Mouse (Mus musculus) limb, embryonic 14.5 days (tissue): ENCODE data around the gene Enoph1. TPM values are rescaled to one million over a fixed set of nuclear protein-coding genes. Genes with fewer than 3 reads are reported as not detected.
A peak's percentile ranks its signal among the peaks of the same experiment; 100 is the strongest.

Source experiments
- ATAC-seq: fragments of 200-750 bp; cut with Nextera tagmentation; 2 replicates; pipeline ENCODE4 v1.8.0; 2017; ENCODE audit warnings: low read depth, moderate number of reproducible peaks, moderate TSS enrichment; ENCODE audit not compliant: low FRiP score
- DNase-seq: peaks from one replicate; pipeline ENCODE4 v3.0.0-alpha.2; 2015; ENCODE audit warnings: low spot score
- H3K27ac ChIP-seq: fragments of 300-500 bp; sonication (generic); replicated peaks from 2 replicates; pipeline ENCODE4 v1.5.1; 2014; ENCODE audit warnings: low read depth, mild to moderate bottlenecking, low read length, moderate library complexity, mixed read lengths
- H3K27me3 ChIP-seq: fragments of 300-500 bp; sonication (generic); 2 replicates; pipeline ENCODE4 v1.6.1; 2014; ENCODE audit warnings: low read length, mixed read lengths; ENCODE audit not compliant: control insufficient read depth, insufficient read depth
- H3K36me3 ChIP-seq: fragments of 300-500 bp; sonication (generic); 2 replicates; pipeline ENCODE4 v1.6.1; 2014; ENCODE audit warnings: mild to moderate bottlenecking, low read length, moderate library complexity, mixed read lengths; ENCODE audit not compliant: control insufficient read depth, insufficient read depth
- H3K4me1 ChIP-seq: fragments of 300-500 bp; sonication (generic); 2 replicates; pipeline ENCODE4 v1.6.1; 2014; ENCODE audit warnings: antibody characterized with exemption, low read length, mixed read lengths; ENCODE audit not compliant: control insufficient read depth, insufficient read depth
- H3K4me2 ChIP-seq: fragments of 300-500 bp; sonication (generic); replicated peaks from 2 replicates; pipeline ENCODE4 v1.6.1; 2014; ENCODE audit warnings: low read depth, mild to moderate bottlenecking, low read length, moderate library complexity; ENCODE audit not compliant: severe bottlenecking
- H3K4me3 ChIP-seq: fragments of 300-500 bp; sonication (generic); replicated peaks from 2 replicates; pipeline ENCODE4 v1.5.1; 2014; ENCODE audit warnings: low read length
- H3K9ac ChIP-seq: fragments of 300-500 bp; sonication (generic); 2 replicates; pipeline ENCODE4 v1.6.1; 2014; ENCODE audit warnings: mild to moderate bottlenecking, low read depth, low read length, moderate library complexity; ENCODE audit not compliant: severe bottlenecking
- H3K9me3 ChIP-seq: fragments of 300-500 bp; sonication (generic); 2 replicates; pipeline ENCODE4 v1.6.1; 2016; ENCODE audit warnings: low read length; ENCODE audit not compliant: control insufficient read depth
- POLR2A ChIP-seq: fragments of 200-500 bp; IDR thresholded peaks from 2 replicates; pipeline ENCODE4 v1.8.0; 2012; ENCODE audit warnings: inconsistent platforms, mild to moderate bottlenecking, moderate library complexity, borderline replicate concordance; ENCODE audit not compliant: insufficient read depth, insufficient read length; ENCODE audit errors: extremely low read depth
- WGBS: fragments of 180-500 bp; shearing (Covaris S2); extraction: QIAGEN DNeasy Blood & Tissue Kit; methylation state at CpG from one replicate; pipeline ENCODE4 v1.1.7; 2014; 5-methylcytosine and 5-hydroxymethylcytosine counted together
- polyA plus RNA-seq, 2 experiments: library from polyadenylated mRNA; depleted of rRNA in 1 of 2; stranded (reverse) in 1 of 2; unstranded in 1 of 2; fragments of >200 nt; fragmentation: Nextera tagmentation in 1 of 2; extraction: Ambion mirVana in 1 of 2; gene quantifications; 2 replicates each; pipeline versions ENCODE4 v1.2.1 to v1.2.3; 2012 to 2014

Gene Enoph1
- polyA plus RNA-seq, 2 experiments, result 42.8 to 50.5 TPM

GRCm38 (mm10) chr5:100032107-100032506, 7.7 kb upstream of the Enoph1 start:
- WGBS, result 93% methylated on average over 2 of the region's 2 CpGs
- Histone ChIP-seq H3K4me2 (no peak overlapping the region), H3K4me1 (peaks cover 8% of the 10 kb centered on the region), H3K4me3 (no peak overlapping the region), H3K36me3 (peaks cover 56% of the 10 kb centered on the region), H3K9ac (no peak overlapping the region), H3K27ac (no peak overlapping the region), H3K27me3 (no peaks in the 10 kb centered on the region), H3K9me3 (no peaks in the 10 kb centered on the region)
- ATAC-seq, result 0 out of 2 replicates have a peak, but pooled peaks have one; percentile 14
- TF ChIP-seq POLR2A, result no peak
- no peak for DNase-seq

- 73% methylated on average over 3 of the region's 3 CpGs for WGBS
- H3K27me3 ChIP-seq, result no peaks in the 10 kb centered on the region
- H3K36me3 ChIP-seq, result peaks cover 61% of the 10 kb centered on the region
- H3K4me2 ChIP-seq, result no peak overlapping the region
- no peak overlapping the region for H3K27ac ChIP-seq
- no peak overlapping the region for H3K9ac ChIP-seq
- ATAC-seq, result no peak
- no peak for DNase-seq
- no peaks in the 10 kb centered on the region for H3K9me3 ChIP-seq
- TF ChIP-seq POLR2A, result no peak
- H3K4me3 ChIP-seq, result no peak overlapping the region
- H3K4me1 ChIP-seq, result peaks cover 8% of the 10 kb centered on the region
These were observed 7.1 kb upstream of the Enoph1 start for GRCm38 (mm10) chr5:100032646-100033045.

GRCm38 (mm10) chr5:100035950-100036349, 3.8 kb upstream of the Enoph1 start:
- Histone ChIP-seq H3K9ac (no peak overlapping the region), H3K4me3 (peak overlapping the region; percentile 69), H3K36me3 (peaks cover 63% of the 10 kb centered on the region), H3K27ac (no peak overlapping the region), H3K27me3 (no peaks in the 10 kb centered on the region), H3K4me1 (peaks cover 13% of the 10 kb centered on the region), H3K4me2 (peak overlapping the region; percentile 94), H3K9me3 (no peaks in the 10 kb centered on the region)
- no peak for TF ChIP-seq POLR2A
- 37% methylated on average over 7 of the region's 7 CpGs for WGBS
- no peak for DNase-seq
- no peak for ATAC-seq

GRCm38 (mm10) chr5:100036681-100037080, 3.1 kb upstream of the Enoph1 start:
- peak overlapping the region; percentile 69 for H3K4me3 ChIP-seq

GRCm38 (mm10) chr5:100037965-100038713, 1.6 kb upstream of the Enoph1 start:
- H3K27ac ChIP-seq, result peak overlapping the region; percentile 95
- ATAC-seq (peak; percentile 29), DNase-seq (peak; percentile 80)
- no peaks in the 10 kb centered on the region for H3K9me3 ChIP-seq
- H3K27me3 ChIP-seq, result no peaks in the 10 kb centered on the region
- H3K4me2 ChIP-seq, result peak overlapping the region; percentile 94
- TF ChIP-seq POLR2A, result no peak
- H3K4me3 ChIP-seq, result peak overlapping the region; percentile 69
- H3K9ac ChIP-seq, result peak overlapping the region; percentile 99
- H3K36me3 ChIP-seq, result peaks cover 45% of the 10 kb centered on the region
- H3K4me1 ChIP-seq, result peaks cover 16% of the 10 kb centered on the region
- WGBS, result under 1% methylated on average over 38 of the region's 45 CpGs

More at GRCm38 (mm10) chr5:100036681-100037080, 3.1 kb upstream of the Enoph1 start:
- WGBS, result 17% methylated on average over 7 of the region's 7 CpGs
- peak overlapping the region; percentile 94 for H3K4me2 ChIP-seq
- ATAC-seq (no peak), DNase-seq (no peak)
- no peak for TF ChIP-seq POLR2A
- no peaks in the 10 kb centered on the region for H3K27me3 ChIP-seq
- H3K36me3 ChIP-seq, result peaks cover 60% of the 10 kb centered on the region
- peak overlapping the region; percentile 99; the same call in 1 of the 2 replicates for H3K9ac ChIP-seq
- no peaks in the 10 kb centered on the region for H3K9me3 ChIP-seq
- no peak overlapping the region for H3K27ac ChIP-seq
- H3K4me1 ChIP-seq, result peaks cover 16% of the 10 kb centered on the region
